Mouse (Mus musculus) stomach, postnatal 0 days (tissue): ENCODE measurements around the gene Batf. TPM values are rescaled to one million over a fixed set of nuclear protein-coding genes. Genes with fewer than 3 reads are reported as not detected.

Experiments
- ATAC-seq: fragments of 200-750 bp; cut with Nextera tagmentation; 2 replicates; pipeline ENCODE4 v1.8.0; 2017; ENCODE audit not compliant: low FRiP score, low TSS enrichment
- DNase-seq: peaks from one replicate; pipeline ENCODE4 v3.0.0-alpha.2; 2016; ENCODE audit warnings: low spot score
- H3K27ac ChIP-seq: fragments of 300-500 bp; sonication (generic); replicated peaks from 2 replicates; pipeline ENCODE4 v1.5.1; 2014; ENCODE audit warnings: mild to moderate bottlenecking, control low read depth
- H3K27me3 ChIP-seq: fragments of 300-500 bp; sonication (generic); 2 replicates; pipeline ENCODE4 v1.6.1; 2014; ENCODE audit warnings: low read length; ENCODE audit not compliant: control insufficient read depth, insufficient read depth
- H3K36me3 ChIP-seq: fragments of 300-500 bp; sonication (generic); 2 replicates; pipeline ENCODE4 v1.6.1; 2014; ENCODE audit warnings: low read length, mixed read lengths; ENCODE audit not compliant: control insufficient read depth, insufficient read depth
- H3K4me1 ChIP-seq: fragments of 300-500 bp; sonication (generic); replicated peaks from 2 replicates; pipeline ENCODE4 v1.6.1; 2014; ENCODE audit warnings: antibody characterized with exemption; ENCODE audit not compliant: control insufficient read depth, insufficient read depth
- H3K4me2 ChIP-seq: fragments of 300-500 bp; sonication (generic); replicated peaks from 2 replicates; pipeline ENCODE4 v1.6.1; 2014; ENCODE audit warnings: low read depth, mild to moderate bottlenecking, control low read depth, moderate library complexity
- H3K4me3 ChIP-seq: fragments of 300-500 bp; sonication (generic); 2 replicates; pipeline ENCODE4 v1.5.1; 2014; ENCODE audit warnings: low read depth, low read length, control low read depth
- H3K9ac ChIP-seq: fragments of 300-500 bp; sonication (generic); 2 replicates; pipeline ENCODE4 v1.6.1; 2014; ENCODE audit warnings: mild to moderate bottlenecking, low read length, control low read depth, mixed read lengths
- H3K9me3 ChIP-seq: fragments of 300-500 bp; sonication (generic); 2 replicates; pipeline ENCODE4 v1.6.1; 2016; ENCODE audit warnings: low read length; ENCODE audit not compliant: control insufficient read depth
- CTCF ChIP-seq: IDR thresholded peaks from 2 replicates; pipeline ENCODE4 v1.5.1; 2016; ENCODE audit warnings: antibody characterized with exemption, low read depth, mild to moderate bottlenecking, moderate library complexity
- EP300 ChIP-seq: optimal IDR thresholded peaks from 2 replicates; pipeline ENCODE3; 2016; ENCODE audit warnings: antibody characterized with exemption
- WGBS: fragments of 180-500 bp; shearing (Covaris S2); extraction: QIAGEN DNeasy Blood & Tissue Kit; methylation state at CpG from one replicate; pipeline ENCODE4 v1.1.7; 2014; 5-methylcytosine and 5-hydroxymethylcytosine counted together
- polyA plus RNA-seq: library from polyadenylated mRNA; unstranded; fragments of >200 nt; fragmentation: Nextera tagmentation; extraction: Ambion mirVana; gene quantifications from 2 replicates; pipeline ENCODE4 v1.2.1, GENCODE M21; 2015

Gene Batf
- polyA plus RNA-seq, 1 experiment from 2014 or later: 3.1 TPM

DNA sequence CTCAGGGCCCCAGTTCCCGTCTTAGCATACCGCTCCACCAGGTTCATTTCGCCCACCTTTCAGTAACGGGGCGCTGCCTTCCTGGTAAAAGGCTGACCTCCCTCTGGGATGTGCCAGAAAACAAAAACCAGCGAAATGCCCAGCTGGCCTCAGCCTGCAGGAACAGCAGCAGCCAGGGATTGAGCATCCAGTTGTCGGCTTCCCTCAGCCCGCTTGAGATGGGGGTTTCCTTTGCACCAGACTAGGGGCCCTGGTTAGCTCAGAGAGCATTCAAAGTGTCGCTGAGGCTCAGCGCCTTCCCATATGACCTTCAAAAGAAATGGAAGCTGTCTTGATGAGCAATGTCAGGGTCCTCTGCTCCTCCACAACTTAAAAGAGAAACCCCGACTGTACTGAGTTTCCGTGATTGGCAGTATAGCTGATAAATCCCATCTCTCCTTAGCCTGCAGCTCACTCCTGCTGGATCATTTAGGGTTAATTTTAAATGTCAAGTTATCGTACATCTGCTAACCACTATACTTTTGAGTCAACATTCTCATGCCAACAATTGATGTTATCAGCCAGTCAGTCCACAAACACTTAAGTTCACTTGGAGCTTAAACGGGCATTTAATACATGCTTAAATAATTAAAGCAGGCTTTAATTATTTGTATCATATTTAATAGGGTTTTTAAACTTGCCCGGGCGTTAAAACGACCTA lies 19.5 kb downstream of the Batf start:
- WGBS: 15% methylated on average over 17 of the region's 17 CpGs
- Histone ChIP-seq H3K4me2 (peak overlapping the region; percentile 79), H3K9ac (peak overlapping the region; percentile 72), H3K27ac (peak overlapping the region; percentile 90), H3K27me3 (no peaks in the 10 kb centered on the region), H3K4me1 (peaks cover 8% of the 10 kb centered on the region; the same call in 1 of the 2 replicates), H3K4me3 (peak overlapping the region; percentile 40), H3K9me3 (no peaks in the 10 kb centered on the region), H3K36me3 (no peaks in the 10 kb centered on the region)
- TF ChIP-seq CTCF (no peak), EP300 (no peak)
- ATAC-seq (no peak; the same call in 1 of the 2 replicates), DNase-seq (no peak)

DNA sequence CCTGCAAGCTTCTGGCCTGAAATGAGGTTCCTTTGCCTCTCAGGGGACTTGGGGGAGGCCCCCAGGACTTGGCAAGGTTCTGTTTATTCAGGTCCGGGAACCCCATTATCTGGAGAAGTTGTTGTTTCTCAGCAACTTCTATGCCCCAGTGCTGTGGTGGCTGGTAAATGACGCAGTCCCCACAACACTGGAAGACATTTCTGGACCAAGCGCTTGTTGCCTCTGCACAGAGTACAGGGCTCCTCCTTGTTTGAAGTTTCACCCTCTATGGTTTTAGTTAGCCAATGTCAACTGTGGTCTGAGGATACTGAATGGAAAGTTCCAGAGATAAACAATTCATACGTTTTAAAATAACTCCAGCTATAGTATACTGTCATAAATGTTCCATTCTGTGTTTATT lies 20.4 kb downstream of the Batf start:
- ATAC-seq (no peak), DNase-seq (no peak)
- 57% methylated on average over 4 of the region's 4 CpGs for WGBS
- Histone ChIP-seq H3K9ac (no peak overlapping the region), H3K4me3 (no peak overlapping the region), H3K9me3 (no peaks in the 10 kb centered on the region), H3K27ac (no peak overlapping the region), H3K36me3 (no peaks in the 10 kb centered on the region), H3K27me3 (no peaks in the 10 kb centered on the region), H3K4me2 (no peak overlapping the region), H3K4me1 (peaks cover 8% of the 10 kb centered on the region; the same call in 1 of the 2 replicates)
- TF ChIP-seq CTCF: no peak
- TF ChIP-seq EP300: no peak

DNA sequence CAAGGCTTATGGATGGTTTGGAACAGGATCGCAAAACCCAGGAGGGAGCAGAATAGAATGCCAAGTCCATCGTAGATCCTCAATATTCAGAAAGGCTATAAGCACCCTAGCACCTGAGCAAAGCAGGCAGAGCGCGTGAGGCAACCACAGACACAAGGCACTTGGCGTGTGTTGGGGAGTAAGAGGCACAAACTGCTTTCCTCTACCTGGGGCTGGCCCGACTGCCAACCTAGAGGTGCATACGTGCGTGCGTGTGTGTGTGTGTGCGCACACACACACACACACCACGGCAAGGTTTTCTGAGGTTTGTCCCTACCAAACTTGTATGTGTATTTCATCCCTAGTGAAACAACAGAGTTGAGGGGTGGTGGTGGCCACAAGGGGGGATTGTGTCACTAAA lies 20.9 kb downstream of the Batf start:
- no peaks in the 10 kb centered on the region for H3K27me3 ChIP-seq

GRCm38 (mm10) chr12:85708556-85708955 lies 22.1 kb downstream of the Batf start:
- Histone ChIP-seq H3K9me3 (no peaks in the 10 kb centered on the region), H3K36me3 (no peaks in the 10 kb centered on the region), H3K27ac (no peak overlapping the region), H3K4me3 (no peak overlapping the region), H3K27me3 (no peaks in the 10 kb centered on the region), H3K4me1 (peaks cover 8% of the 10 kb centered on the region; the same call in 1 of the 2 replicates), H3K4me2 (no peak overlapping the region), H3K9ac (no peak overlapping the region)
- TF ChIP-seq EP300 (no peak), CTCF (no peak)
- 93% methylated on average over 12 of the region's 12 CpGs for WGBS
- DNase-seq (no peak), ATAC-seq (no peak)

More for the DNA sequence above, 20.9 kb downstream of the Batf start:
- DNase-seq (no peak), ATAC-seq (no peak)
- no peaks in the 10 kb centered on the region for H3K36me3 ChIP-seq
- 87% methylated on average over 11 of the region's 11 CpGs for WGBS
- no peak overlapping the region for H3K27ac ChIP-seq
- TF ChIP-seq CTCF (no peak), EP300 (no peak)
- no peak overlapping the region for H3K4me2 ChIP-seq
- no peak overlapping the region for H3K9ac ChIP-seq
- H3K4me1 ChIP-seq: peaks cover 8% of the 10 kb centered on the region; the same call in 1 of the 2 replicates
- H3K9me3 ChIP-seq: no peaks in the 10 kb centered on the region
- no peak overlapping the region for H3K4me3 ChIP-seq

DNA sequence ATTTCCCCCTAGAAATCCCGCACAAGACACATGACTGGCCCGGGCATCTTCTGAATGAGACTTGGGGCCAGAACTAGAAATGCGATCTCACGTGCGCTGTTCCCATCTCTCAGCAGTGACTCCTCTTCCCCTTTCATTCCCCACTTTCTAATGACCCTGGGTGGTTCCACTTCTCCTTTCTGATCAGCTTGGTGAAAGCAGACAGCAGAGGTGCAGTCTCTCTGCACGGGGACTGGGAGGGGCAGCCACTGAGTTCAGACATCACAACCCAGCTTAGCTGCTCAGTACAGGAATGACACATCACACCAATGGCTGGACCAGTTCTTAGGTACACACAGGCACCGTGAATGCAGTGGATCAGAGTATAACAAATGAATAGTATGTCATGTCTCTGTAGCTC lies 24.2 kb downstream of the Batf start:
- Histone ChIP-seq H3K36me3 (no peaks in the 10 kb centered on the region), H3K9ac (no peak overlapping the region), H3K4me2 (no peak overlapping the region), H3K27me3 (no peaks in the 10 kb centered on the region), H3K4me1 (peaks cover 5% of the 10 kb centered on the region; the same call in 1 of the 2 replicates), H3K4me3 (no peak overlapping the region), H3K27ac (no peak overlapping the region), H3K9me3 (no peaks in the 10 kb centered on the region)
- 71% methylated on average over 7 of the region's 7 CpGs for whole genome bisulfite sequencing
- DNase-seq (no peak), ATAC-seq (no peak)
- TF ChIP-seq EP300: no peak

GRCm38 (mm10) chr12:85712587-85712986 lies 26.1 kb downstream of the Batf start:
- H3K27me3 ChIP-seq: no peaks in the 10 kb centered on the region
- no peak overlapping the region for H3K27ac ChIP-seq
- H3K9me3 ChIP-seq: no peaks in the 10 kb centered on the region
- H3K36me3 ChIP-seq: no peaks in the 10 kb centered on the region
- ATAC-seq (no peak), DNase-seq (no peak)
- no peak overlapping the region for H3K4me2 ChIP-seq
- no peak overlapping the region for H3K4me3 ChIP-seq
- TF ChIP-seq CTCF (no peak), EP300 (no peak)
- H3K4me1 ChIP-seq: no peaks in the 10 kb centered on the region
- H3K9ac ChIP-seq: no peak overlapping the region
- WGBS: 78% methylated on average over 2 of the region's 2 CpGs
